Comparison of ENCODE assay signal across 9 mouse cellular contexts in the genomic region with DNA sequence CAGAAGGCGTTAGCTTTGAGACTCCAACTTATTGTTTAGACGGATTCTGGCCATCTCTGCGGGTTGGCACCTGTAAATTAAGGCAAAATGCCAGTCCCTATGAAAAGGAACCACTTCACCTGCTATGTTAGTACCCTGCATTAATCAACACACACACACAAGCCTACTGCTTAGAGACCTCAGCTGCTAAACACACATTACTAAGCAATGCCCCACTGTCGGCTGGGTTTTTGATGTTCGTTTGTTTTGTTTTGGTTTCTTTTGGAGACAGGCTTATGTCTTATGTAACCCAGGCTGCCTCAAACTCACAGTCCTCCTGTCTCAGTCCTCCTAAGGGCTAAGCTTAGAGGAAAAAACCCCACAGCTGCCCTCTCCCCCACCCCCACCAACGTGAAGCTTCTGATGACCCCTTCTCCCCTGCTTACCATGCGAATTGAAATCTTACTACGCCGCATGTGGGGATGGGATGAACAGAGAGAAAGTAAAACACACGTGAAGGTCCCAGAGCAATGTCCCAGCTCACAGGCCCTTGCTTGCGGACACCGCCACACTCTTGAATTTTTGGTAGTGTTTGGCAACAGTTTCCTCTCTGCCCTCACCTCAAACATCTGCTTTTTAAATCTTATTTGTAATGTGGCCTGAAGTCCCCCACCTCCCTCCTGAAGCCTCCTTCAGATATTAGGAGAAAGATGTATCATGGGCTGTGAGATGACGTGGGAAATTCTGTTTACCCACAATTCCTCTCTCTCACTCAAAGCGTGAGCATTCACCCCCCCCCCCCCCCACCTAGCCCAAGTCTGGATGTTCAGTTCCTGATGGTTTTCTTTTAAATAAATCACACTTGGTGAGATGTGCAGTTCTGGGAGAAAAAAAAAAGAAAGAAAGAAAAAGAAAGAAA.
DNase-seq lines count a peak whose midpoint lies in the region; ATAC-seq lines count a peak whose summit lies in the region.
"Had no signal": no experiment of that assay in that cellular context is flagged by ENCODE, and none has a peak within 500 bp of the region (broad histone marks: within the 10 kb centered on the region; RNA-seq: fewer than 3 reads in every experiment).

No protein-coding gene starts in this region.

- H3K4me1 ChIP-seq in kidney, embryonic 15.5 days = peaks cover 25% of the 10 kb centered on the region
- peaks cover 41% of the 10 kb centered on the region for H3K4me1 ChIP-seq in hindbrain, embryonic 15.5 days (replicated peaks)
- H3K4me1 ChIP-seq in midbrain, embryonic 16.5 days (ENCODE audit: control insufficient read depth, insufficient read depth, low read length) = peaks cover 15% of the 10 kb centered on the region

- WGBS in kidney, embryonic 15.5 days = 71% methylated on average over 14 of the region's 14 CpGs
- WGBS in hindbrain, embryonic 15.5 days = 48% methylated on average over 14 of the region's 14 CpGs
- 54% methylated on average over 14 of the region's 14 CpGs for WGBS in midbrain, embryonic 16.5 days

- H3K27me3 ChIP-seq in kidney, embryonic 15.5 days = no peaks in the 10 kb centered on the region
- no peaks in the 10 kb centered on the region for H3K27me3 ChIP-seq in hindbrain, embryonic 15.5 days
- H3K27me3 ChIP-seq in midbrain, embryonic 16.5 days (ENCODE audit: control insufficient read depth, insufficient read depth, low read depth, low read length) = no peaks in the 10 kb centered on the region

- H3K9me3 ChIP-seq in kidney, embryonic 15.5 days (replicated peaks) = no peaks in the 10 kb centered on the region
- no peaks in the 10 kb centered on the region for H3K9me3 ChIP-seq in hindbrain, embryonic 15.5 days
- no peaks in the 10 kb centered on the region for H3K9me3 ChIP-seq in midbrain, embryonic 16.5 days (replicated peaks; ENCODE audit: control insufficient read depth, low read length, poor library complexity, severe bottlenecking)

- H3K9ac ChIP-seq in kidney, embryonic 15.5 days = no peak overlapping the region
- H3K9ac ChIP-seq in hindbrain, embryonic 15.5 days = no peak overlapping the region
- no peak overlapping the region for H3K9ac ChIP-seq in midbrain, embryonic 16.5 days (ENCODE audit: low read depth, low read length)

- no peaks in the 10 kb centered on the region for H3K36me3 ChIP-seq in kidney, embryonic 15.5 days
- no peaks in the 10 kb centered on the region for H3K36me3 ChIP-seq in hindbrain, embryonic 15.5 days
- no peaks in the 10 kb centered on the region for H3K36me3 ChIP-seq in midbrain, embryonic 16.5 days (ENCODE audit: control insufficient read depth, insufficient read depth, low read length)
- H3K36me3 ChIP-seq: G1E had no signal

- H3K27ac ChIP-seq in kidney, embryonic 15.5 days = peak overlapping the region; percentile 66; the same call in 1 of the 2 replicates
- H3K27ac ChIP-seq in hindbrain, embryonic 15.5 days (replicated peaks) = peak overlapping the region; percentile 79
- 0 out of 2 replicates have a peak overlapping the region, but pooled peaks have one; percentile 50 for H3K27ac ChIP-seq in midbrain, embryonic 16.5 days (ENCODE audit: low read length)

- peak overlapping the region; percentile 44 for H3K4me2 ChIP-seq in kidney, embryonic 15.5 days
- H3K4me2 ChIP-seq in hindbrain, embryonic 15.5 days = peak overlapping the region; percentile 28; the same call in 1 of the 2 replicates
- no peak overlapping the region for H3K4me2 ChIP-seq in midbrain, embryonic 16.5 days (ENCODE audit: low read length)

- no peak for ATAC-seq in kidney, embryonic 15.5 days (replicated peaks; ENCODE audit: low FRiP score)
- no peak for ATAC-seq in hindbrain, embryonic 15.5 days (ENCODE audit: low FRiP score, low read depth)
- no peak for ATAC-seq in midbrain, embryonic 16.5 days

- no peak for DNase-seq in kidney, postnatal 14 days
- peak; percentile 20 for DNase-seq in c-Kit-positive CD71-positive TER-119-positive erythroid progenitor cells, embryonic 14.5 days (ENCODE audit: low spot score)
- no peak for DNase-seq in cerebellum, adult 18-20 months
- DNase-seq in adrenal gland, postnatal 36 days = no peak
- no peak for DNase-seq in adrenal gland, adult 18-20 months (ENCODE audit: low spot score in 2 of 2)

- no peak overlapping the region for H3K4me3 ChIP-seq in kidney, embryonic 15.5 days (replicated peaks)
- no peak overlapping the region for H3K4me3 ChIP-seq in hindbrain, embryonic 15.5 days
- H3K4me3 ChIP-seq in midbrain, embryonic 16.5 days (ENCODE audit: low read depth, low read length) = no peak overlapping the region
